Mouse (Mus musculus): ENCODE data around the gene Krtap11-1. TPM values are rescaled to one million over a fixed set of nuclear protein-coding genes. Genes with fewer than 3 reads are reported as not detected.

Krtap11-1 gene
- polyA plus RNA-seq, 1 experiment from 2014 or later: not detected

DNA sequence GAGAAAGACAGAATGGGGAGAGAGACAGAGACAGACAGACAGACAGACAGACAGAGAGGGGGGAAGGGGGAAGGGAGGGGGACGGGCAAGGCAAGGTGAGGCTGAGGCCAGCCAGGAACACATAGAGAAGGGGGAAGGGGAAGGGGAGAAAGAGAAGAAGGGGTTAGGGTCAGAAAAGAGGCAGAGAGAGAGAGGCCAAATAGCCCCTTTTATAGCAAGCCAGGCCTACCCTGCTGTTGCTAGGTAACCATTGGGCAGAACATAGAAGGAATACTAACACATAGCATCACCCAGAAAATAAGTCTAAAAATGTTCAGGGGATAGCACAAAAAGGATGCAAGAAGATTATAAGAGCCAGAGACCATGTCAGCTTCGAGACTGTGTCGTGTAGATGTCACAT is 42.6 kb downstream of the Krtap11-1 start:
- Histone ChIP-seq H3K4me2 (ENCODE audit: low read depth, low read length) (no peak overlapping the region), H3K9me3 (ENCODE audit: control insufficient read depth, low read length) (no peaks in the 10 kb centered on the region), H3K36me3 (ENCODE audit: control insufficient read depth, insufficient read depth, low read length) (no peaks in the 10 kb centered on the region), H3K27ac (ENCODE audit: low read depth, low read length) (no peak overlapping the region), H3K4me1 (ENCODE audit: control insufficient read depth, insufficient read depth, low read length) (peaks cover 4% of the 10 kb centered on the region; the same call in 1 of the 2 replicates), H3K9ac (replicated peaks; ENCODE audit: low read depth, low read length) (no peak overlapping the region), H3K4me3 (ENCODE audit: low read depth, low read length) (no peak overlapping the region), H3K27me3 (ENCODE audit: control insufficient read depth, insufficient read depth, low read length) (no peaks in the 10 kb centered on the region)
- 59% methylated on average over 3 of the region's 3 CpGs for WGBS
- ATAC-seq (ENCODE audit: low read depth): no peak

DNA sequence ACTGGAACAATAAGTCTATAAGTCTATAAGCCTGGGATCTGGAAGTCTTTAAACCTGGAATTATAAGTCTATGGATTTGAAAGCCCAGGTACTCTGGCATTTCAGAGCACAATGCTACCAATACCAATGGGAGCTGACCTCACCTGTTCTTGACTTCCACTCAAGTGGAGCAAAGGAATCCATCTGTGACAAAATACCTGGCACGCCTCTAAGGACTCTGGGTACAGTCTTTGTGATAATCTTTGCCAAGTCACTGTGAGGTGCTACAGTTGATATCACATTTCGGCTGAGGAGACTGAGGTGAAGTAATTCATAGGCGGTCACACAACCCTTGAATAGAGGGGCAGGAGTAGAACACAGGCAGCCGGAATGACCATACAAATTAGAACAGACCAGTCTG is 50.0 kb downstream of the Krtap11-1 start:
- H3K27ac ChIP-seq (ENCODE audit: low read depth, low read length): no peak overlapping the region
- no peaks in the 10 kb centered on the region for H3K4me1 ChIP-seq (ENCODE audit: control insufficient read depth, insufficient read depth, low read length)
- no peaks in the 10 kb centered on the region for H3K9me3 ChIP-seq (ENCODE audit: control insufficient read depth, low read length)
- no peak for ATAC-seq (ENCODE audit: low read depth)
- H3K4me3 ChIP-seq (ENCODE audit: low read depth, low read length): no peak overlapping the region
- no peak overlapping the region for H3K9ac ChIP-seq (replicated peaks; ENCODE audit: low read depth, low read length)
- 87% methylated on average over 4 of the region's 4 CpGs for WGBS
- H3K4me2 ChIP-seq (ENCODE audit: low read depth, low read length): no peak overlapping the region
- no peaks in the 10 kb centered on the region for H3K27me3 ChIP-seq (ENCODE audit: control insufficient read depth, insufficient read depth, low read length)
- no peaks in the 10 kb centered on the region for H3K36me3 ChIP-seq (ENCODE audit: control insufficient read depth, insufficient read depth, low read length)

DNA sequence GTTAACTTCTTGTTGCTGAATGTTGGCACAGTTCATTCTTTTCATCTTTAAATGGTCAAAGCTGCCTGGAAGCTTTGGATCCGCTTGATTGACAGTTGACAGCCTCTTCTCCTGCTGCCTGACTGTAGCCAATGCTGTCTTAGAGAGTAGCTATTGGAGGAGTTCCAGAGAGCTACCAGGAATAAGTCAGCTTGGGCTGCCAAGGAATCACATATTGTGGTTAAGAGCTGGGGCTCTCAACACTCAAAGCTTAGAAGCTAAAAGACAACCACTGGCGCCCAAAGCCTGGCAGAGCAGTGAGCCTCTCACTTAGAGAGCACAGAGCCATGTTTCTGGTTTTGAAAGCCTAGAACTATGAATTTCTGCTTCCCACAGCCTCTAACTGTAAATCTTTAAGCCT is 50.4 kb downstream of the Krtap11-1 start:
- Histone ChIP-seq H3K9me3 (ENCODE audit: control insufficient read depth, low read length) (no peaks in the 10 kb centered on the region), H3K27ac (ENCODE audit: low read depth, low read length) (no peak overlapping the region), H3K9ac (replicated peaks; ENCODE audit: low read depth, low read length) (no peak overlapping the region), H3K36me3 (ENCODE audit: control insufficient read depth, insufficient read depth, low read length) (no peaks in the 10 kb centered on the region), H3K4me2 (ENCODE audit: low read depth, low read length) (no peak overlapping the region), H3K27me3 (ENCODE audit: control insufficient read depth, insufficient read depth, low read length) (no peaks in the 10 kb centered on the region), H3K4me3 (ENCODE audit: low read depth, low read length) (no peak overlapping the region), H3K4me1 (ENCODE audit: control insufficient read depth, insufficient read depth, low read length) (no peaks in the 10 kb centered on the region)
- no peak for ATAC-seq (ENCODE audit: low read depth)
- 93% methylated on average over 2 of the region's 2 CpGs for WGBS

Other genes starting within 250 kb of the Krtap11-1 start
- not detected in 2 replicates for gene Krtap21-1, start 167.3 kb downstream of the Krtap11-1 start, polyA plus RNA-seq (2014; fragmentation: Nextera tagmentation; extraction: Ambion mirVana)
- not detected in 2 replicates for gene Krtap6-2, start 151.1 kb downstream of the Krtap11-1 start, polyA plus RNA-seq (2014; fragmentation: Nextera tagmentation; extraction: Ambion mirVana)
- not detected in 2 replicates for gene Krtap8-1, start 83.2 kb downstream of the Krtap11-1 start, polyA plus RNA-seq (2014; fragmentation: Nextera tagmentation; extraction: Ambion mirVana)
- not detected in 2 replicates for gene Krtap7-1, start 62.9 kb downstream of the Krtap11-1 start, polyA plus RNA-seq (2014; fragmentation: Nextera tagmentation; extraction: Ambion mirVana)

Data from neural tube, embryonic 14.5 days (tissue).